Mouse (Mus musculus) yolk sac, embryonic 10.5 days (tissue): ENCODE results near the gene Rap2a.

Source experiments
- DNase-seq: peaks from one replicate; pipeline ENCODE4 v3.0.0-alpha.2; 2017; ENCODE audit warnings: low spot score

Rap2a gene

GRCm38 (mm10) chr14:120542976-120543375 is 64.7 kb downstream of the Rap2a start:
- DNase-seq, result no peak

GRCm38 (mm10) chr14:120543846-120544245 is 65.6 kb downstream of the Rap2a start:
- no peak for DNase-seq

GRCm38 (mm10) chr14:120544495-120544894 is 66.3 kb downstream of the Rap2a start:
- no peak for DNase-seq

GRCm38 (mm10) chr14:120544946-120545345 is 66.7 kb downstream of the Rap2a start:
- DNase-seq, result no peak
